In the genomic region with DNA sequence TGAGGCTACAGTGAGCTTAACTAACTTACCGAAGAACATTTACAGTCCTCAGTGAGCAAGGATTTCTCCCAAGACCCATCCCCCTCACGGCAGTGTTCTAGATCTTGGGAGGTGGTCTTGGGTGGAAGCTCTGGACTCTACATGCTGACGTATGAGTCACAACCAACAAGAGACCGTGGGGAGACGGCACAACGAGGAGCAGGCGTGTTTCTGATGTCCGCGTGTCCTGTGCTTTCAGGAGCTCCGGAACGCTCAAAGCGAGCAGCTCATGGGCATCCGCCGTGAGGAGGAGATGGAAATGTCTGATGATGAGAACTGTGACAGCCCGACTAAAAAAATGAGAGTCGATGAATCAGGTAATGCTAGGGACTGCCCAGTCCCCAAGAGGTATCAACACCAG, we compare ENCODE assay signal across 19 mouse cellular contexts.
A peak's percentile ranks its signal among the peaks of the same experiment; 100 is the strongest.
DNase-seq lines count a peak whose midpoint lies in the region; ATAC-seq lines count a peak whose summit lies in the region.
"Had no signal": no experiment of that assay in that cellular context is flagged by ENCODE, and none has a peak within 500 bp of the region (broad histone marks: within the 10 kb centered on the region; RNA-seq: fewer than 3 reads in every experiment).

No protein-coding gene starts in this region.

- H3K4me1 ChIP-seq in heart, embryonic 12.5 days (replicated peaks): no peaks in the 10 kb centered on the region
- H3K4me1 ChIP-seq in limb, embryonic 15.5 days: peaks cover 27% of the 10 kb centered on the region
- peaks cover 23% of the 10 kb centered on the region for H3K4me1 ChIP-seq in limb, embryonic 10.5 days

- H3K9ac ChIP-seq in heart, embryonic 12.5 days: no peak overlapping the region
- H3K9ac ChIP-seq in limb, embryonic 15.5 days: no peak overlapping the region

- H3K4me2 ChIP-seq in heart, embryonic 12.5 days: no peak overlapping the region
- H3K4me2 ChIP-seq in limb, embryonic 15.5 days: no peak overlapping the region

- 91% methylated on average over 16 of the region's 16 CpGs for WGBS in heart, embryonic 12.5 days
- WGBS in limb, embryonic 15.5 days: 89% methylated on average over 16 of the region's 16 CpGs
- 93% methylated on average over 16 of the region's 16 CpGs for WGBS in limb, embryonic 10.5 days

- no peaks in the 10 kb centered on the region for H3K36me3 ChIP-seq in heart, embryonic 12.5 days
- H3K36me3 ChIP-seq in limb, embryonic 15.5 days: no peaks in the 10 kb centered on the region
- no peaks in the 10 kb centered on the region for H3K36me3 ChIP-seq in limb, embryonic 10.5 days
- H3K36me3 ChIP-seq: G1E had no signal

- H3K9me3 ChIP-seq in heart, embryonic 12.5 days (replicated peaks): no peaks in the 10 kb centered on the region
- H3K9me3 ChIP-seq in limb, embryonic 15.5 days: no peaks in the 10 kb centered on the region
- H3K9me3 ChIP-seq in limb, embryonic 10.5 days (replicated peaks): no peaks in the 10 kb centered on the region

- H3K27ac ChIP-seq in heart, embryonic 12.5 days (ENCODE audit: poor library complexity, severe bottlenecking): no peak overlapping the region
- H3K27ac ChIP-seq in limb, embryonic 15.5 days: 0 out of 2 replicates have a peak overlapping the region, but pooled peaks have one; percentile 11
- H3K27ac ChIP-seq in limb, embryonic 10.5 days: no peak overlapping the region

- ATAC-seq in heart, embryonic 12.5 days (ENCODE audit: insufficient number of reproducible peaks, low FRiP score): no peak
- no peak for ATAC-seq in limb, embryonic 15.5 days (ENCODE audit: insufficient number of reproducible peaks, low FRiP score, low TSS enrichment, low read depth)
- ATAC-seq: activated CD4-positive, CD25-positive, alpha-beta regulatory T cell, adult 4 months; CD4-positive, CD25-positive, alpha-beta regulatory T cell, adult 4 months; Patski had no signal

- no peak overlapping the region for H3K4me3 ChIP-seq in heart, embryonic 12.5 days
- H3K4me3 ChIP-seq in limb, embryonic 15.5 days: no peak overlapping the region
- no peak overlapping the region for H3K4me3 ChIP-seq in limb, embryonic 10.5 days

- no peaks in the 10 kb centered on the region for H3K27me3 ChIP-seq in heart, embryonic 12.5 days (replicated peaks)
- H3K27me3 ChIP-seq in limb, embryonic 15.5 days: no peaks in the 10 kb centered on the region
- H3K27me3 ChIP-seq in limb, embryonic 10.5 days (ENCODE audit: low read depth, poor library complexity, severe bottlenecking): no peaks in the 10 kb centered on the region
- H3K27me3 ChIP-seq: CH12.LX, Patski had no signal

- DNase-seq in heart, adult 11 months: peak; percentile 81
- DNase-seq in limb, embryonic 10.5 days (ENCODE audit: low spot score): no peak
- DNase-seq: adrenal gland, adult 2 months; adrenal gland, adult 8-10 months; adrenal gland, postnatal 10 days; adrenal gland, postnatal 14 days; adrenal gland, postnatal 25 days; adrenal gland, postnatal 36 days; B cell, adult 2 months; cerebellum, adult 11 months; cerebellum, adult 11-12 months; cerebellum, adult 18-20 months had no signal
